Mouse (Mus musculus) hindbrain, embryonic 11.5 days (tissue): ENCODE data around the gene Tbc1d2. TPM values are rescaled to one million over a fixed set of nuclear protein-coding genes. Genes with fewer than 3 reads are reported as not detected.

Source experiments
- ATAC-seq: fragments of 200-750 bp; cut with Nextera tagmentation; 2 replicates; pipeline ENCODE4 v1.8.0; 2017; ENCODE audit warnings: mild to moderate bottlenecking, moderate TSS enrichment, moderate library complexity; ENCODE audit not compliant: low FRiP score
- DNase-seq: peaks from one replicate; pipeline ENCODE4 v3.0.0-alpha.2; 2015; ENCODE audit warnings: low spot score
- H3K27ac ChIP-seq: fragments of 300-500 bp; sonication (generic); 2 replicates; pipeline ENCODE4 v1.5.1; 2014; ENCODE audit warnings: mild to moderate bottlenecking, low read depth, low read length
- H3K27me3 ChIP-seq: fragments of 300-500 bp; sonication (generic); 2 replicates; pipeline ENCODE4 v1.6.1; 2014; ENCODE audit warnings: mild to moderate bottlenecking, low read length, moderate library complexity, mixed read lengths; ENCODE audit not compliant: control insufficient read depth, insufficient read depth
- H3K36me3 ChIP-seq: fragments of 300-500 bp; sonication (generic); 2 replicates; pipeline ENCODE4 v1.6.1; 2014; ENCODE audit warnings: mild to moderate bottlenecking, low read length, moderate library complexity, mixed read lengths; ENCODE audit not compliant: control insufficient read depth, insufficient read depth
- H3K4me1 ChIP-seq: fragments of 300-500 bp; sonication (generic); replicated peaks from 2 replicates; pipeline ENCODE4 v1.6.1; 2014; ENCODE audit warnings: low read length, mixed read lengths; ENCODE audit not compliant: control insufficient read depth, insufficient read depth
- H3K4me2 ChIP-seq: fragments of 300-500 bp; sonication (generic); replicated peaks from 2 replicates; pipeline ENCODE4 v1.6.1; 2014; ENCODE audit warnings: mild to moderate bottlenecking, low read depth, low read length
- H3K4me3 ChIP-seq: fragments of 300-500 bp; sonication (generic); 2 replicates; pipeline ENCODE4 v1.5.1; 2014; ENCODE audit warnings: low read depth, low read length
- H3K9ac ChIP-seq: fragments of 300-500 bp; sonication (generic); 2 replicates; pipeline ENCODE4 v1.6.1; 2014; ENCODE audit warnings: low read depth, low read length
- H3K9me3 ChIP-seq: fragments of 300-500 bp; sonication (generic); 2 replicates; pipeline ENCODE4 v1.6.1; 2016; ENCODE audit warnings: low read length; ENCODE audit not compliant: control insufficient read depth
- WGBS: fragments of 180-500 bp; shearing (Covaris S2); extraction: QIAGEN DNeasy Blood & Tissue Kit; methylation state at CpG from one replicate; pipeline ENCODE4 v1.1.7; 2014; 5-methylcytosine and 5-hydroxymethylcytosine counted together
- polyA plus RNA-seq: library from polyadenylated mRNA; unstranded; fragments of >200 nt; fragmentation: Nextera tagmentation; extraction: Ambion mirVana; gene quantifications from 2 replicates; pipeline ENCODE4 v1.2.1, GENCODE M21; 2014

Gene Tbc1d2
- polyA plus RNA-seq, 1 experiment from 2014 or later = 1.0 TPM

- no peak overlapping the region for H3K4me3 ChIP-seq
- no peak overlapping the region for H3K9ac ChIP-seq
- H3K4me2 ChIP-seq = no peak overlapping the region
- 97% methylated on average over 14 of the region's 14 CpGs for WGBS
- no peaks in the 10 kb centered on the region for H3K9me3 ChIP-seq
- ATAC-seq (no peak), DNase-seq (no peak)
- no peaks in the 10 kb centered on the region for H3K4me1 ChIP-seq
- no peaks in the 10 kb centered on the region for H3K27me3 ChIP-seq
- no peaks in the 10 kb centered on the region for H3K36me3 ChIP-seq
- no peak overlapping the region for H3K27ac ChIP-seq
Observed at GRCm38 (mm10) chr4:46562841-46563240, 87.2 kb downstream of the Tbc1d2 start.

GRCm38 (mm10) chr4:46562037-46562436, 88.0 kb downstream of the Tbc1d2 start:
- Histone ChIP-seq H3K27me3 (no peaks in the 10 kb centered on the region), H3K4me3 (no peak overlapping the region), H3K36me3 (no peaks in the 10 kb centered on the region), H3K4me2 (no peak overlapping the region), H3K9me3 (no peaks in the 10 kb centered on the region), H3K9ac (no peak overlapping the region), H3K27ac (no peak overlapping the region), H3K4me1 (no peaks in the 10 kb centered on the region)
- no peak for DNase-seq
- no peak for ATAC-seq
- 81% methylated on average over 5 of the region's 5 CpGs for WGBS

- no peak overlapping the region for H3K9ac ChIP-seq
- ATAC-seq (no peak), DNase-seq (no peak)
- H3K4me1 ChIP-seq = no peaks in the 10 kb centered on the region
- H3K4me2 ChIP-seq = no peak overlapping the region
- H3K27me3 ChIP-seq = no peaks in the 10 kb centered on the region
- no peaks in the 10 kb centered on the region for H3K9me3 ChIP-seq
- 81% methylated on average over 14 of the region's 14 CpGs for WGBS
- no peaks in the 10 kb centered on the region for H3K36me3 ChIP-seq
- no peak overlapping the region for H3K27ac ChIP-seq
- H3K4me3 ChIP-seq = no peak overlapping the region
Observed at GRCm38 (mm10) chr4:46560069-46560705, 89.8 kb downstream of the Tbc1d2 start.

GRCm38 (mm10) chr4:46558672-46559667, 91.0 kb downstream of the Tbc1d2 start:
- DNase-seq (no peak), ATAC-seq (no peak)
- Histone ChIP-seq H3K4me3 (no peak overlapping the region), H3K4me1 (no peaks in the 10 kb centered on the region), H3K9ac (no peak overlapping the region), H3K27me3 (no peaks in the 10 kb centered on the region), H3K36me3 (no peaks in the 10 kb centered on the region), H3K4me2 (no peak overlapping the region), H3K9me3 (no peaks in the 10 kb centered on the region), H3K27ac (no peak overlapping the region)
- 82% methylated on average over 22 of the region's 22 CpGs for whole genome bisulfite sequencing

GRCm38 (mm10) chr4:46556933-46557332, 93.1 kb downstream of the Tbc1d2 start:
- no peak overlapping the region for H3K4me3 ChIP-seq
- H3K27ac ChIP-seq = no peak overlapping the region
- H3K27me3 ChIP-seq = no peaks in the 10 kb centered on the region
- WGBS = 80% methylated on average over 3 of the region's 3 CpGs
- no peak for DNase-seq
- no peak for ATAC-seq
- H3K4me2 ChIP-seq = no peak overlapping the region
- H3K36me3 ChIP-seq = no peaks in the 10 kb centered on the region
- no peaks in the 10 kb centered on the region for H3K9me3 ChIP-seq
- H3K4me1 ChIP-seq = no peaks in the 10 kb centered on the region
- H3K9ac ChIP-seq = no peak overlapping the region

GRCm38 (mm10) chr4:46555762-46556161, 94.2 kb downstream of the Tbc1d2 start:
- Histone ChIP-seq H3K4me2 (no peak overlapping the region), H3K27ac (no peak overlapping the region), H3K9me3 (no peaks in the 10 kb centered on the region), H3K4me1 (no peaks in the 10 kb centered on the region), H3K4me3 (no peak overlapping the region), H3K9ac (no peak overlapping the region), H3K36me3 (no peaks in the 10 kb centered on the region), H3K27me3 (no peaks in the 10 kb centered on the region)
- WGBS = 85% methylated on average over 9 of the region's 9 CpGs
- ATAC-seq (no peak), DNase-seq (no peak)

Other genes starting within 250 kb of the Tbc1d2 start
- 16.1 and 22.3 TPM in 2 replicates for gene Hemgn, start 236.7 kb downstream of the Tbc1d2 start, polyA plus RNA-seq
- 271 and 285 TPM in 2 replicates for gene Anp32b, start 199.3 kb downstream of the Tbc1d2 start, polyA plus RNA-seq
- gene Nans, start 161.0 kb downstream of the Tbc1d2 start, polyA plus RNA-seq = 79.7 and 88.4 TPM in 2 replicates
- gene Trim14, start 114.1 kb downstream of the Tbc1d2 start, polyA plus RNA-seq = 0.84 and 1.0 TPM in 2 replicates
- 3.6 and 6.6 TPM in 2 replicates for gene Coro2a, start 48.0 kb downstream of the Tbc1d2 start, polyA plus RNA-seq